ENCODE assay signal across 39 mouse cellular contexts in genomic region chr3:142630385-142630784, GRCm38 (mm10). TPM values are rescaled to one million over a fixed set of nuclear protein-coding genes. Genes with fewer than 3 reads are reported as not detected.
DNase-seq lines count a peak whose midpoint lies in the region; ATAC-seq and TF ChIP-seq lines count a peak whose summit lies in the region.
"Had no signal": no experiment of that assay in that cellular context is flagged by ENCODE, and none has a peak within 500 bp of the region (broad histone marks: within the 10 kb centered on the region; RNA-seq: fewer than 3 reads in every experiment).

No protein-coding gene starts in this region.

- DNase-seq in kidney, adult 2 months = peak; percentile 39
- DNase-seq in kidney, adult 18-20 months = no peak
- DNase-seq in lung, embryonic 14.5 days = peak; percentile 46
- no peak for DNase-seq in lung, adult 2 months
- DNase-seq in frontal cortex, adult 2 months (ENCODE audit: extremely low spot score in 1 of 2, low spot score in 1 of 2) = no peak
- DNase-seq in gastrocnemius, postnatal 25 days = no peak
- DNase-seq: adrenal gland, adult 2 months; adrenal gland, postnatal 36 days; cerebellum, adult 18-20 months; cerebellum, postnatal 10 days; forebrain, postnatal 0 days; gastrocnemius, postnatal 10 days; heart, adult 11 months; heart, postnatal 4 days; lung, postnatal 10 days; right cerebral cortex, postnatal 4 days; thymus, adult 18-20 months; thymus, postnatal 4 days had no signal

- no peak for TF ChIP-seq CTCF in kidney, adult 2 months (conservative IDR thresholded peaks at IDR 0.05; ENCODE audit: insufficient read depth, insufficient read length, low read depth, low read length)
- no peak for TF ChIP-seq CTCF in lung, embryonic 14.5 days (IDR thresholded peaks at IDR 0.05; ENCODE audit: low read depth)
- TF ChIP-seq CTCF in lung, adult 2 months (IDR thresholded peaks at IDR 0.05; ENCODE audit: insufficient read depth, low read length) = no peak

- H3K27ac ChIP-seq in kidney, adult 2 months (ENCODE audit: insufficient read depth, low read depth, low read length) = no peak overlapping the region
- H3K27ac ChIP-seq in lung, embryonic 14.5 days (ENCODE audit: low read depth) = no peak overlapping the region
- H3K27ac ChIP-seq: embryonic facial prominence, embryonic 15.5 days; forebrain, embryonic 12.5 days; heart, embryonic 10.5 days; heart, embryonic 15.5 days; hindbrain, embryonic 14.5 days; layer of hippocampus, adult 2 months; left cerebral cortex, adult 2 months; limb, embryonic 13.5 days; neural tube, embryonic 13.5 days; stomach, postnatal 0 days had no signal

- H3K36me3 ChIP-seq in kidney, adult 2 months (ENCODE audit: control insufficient read depth, insufficient read depth, low read length) = no peaks in the 10 kb centered on the region
- no peaks in the 10 kb centered on the region for H3K36me3 ChIP-seq in lung, embryonic 14.5 days (ENCODE audit: insufficient read depth)
- H3K36me3 ChIP-seq: embryonic facial prominence, embryonic 15.5 days; forebrain, embryonic 12.5 days; heart, embryonic 10.5 days; heart, embryonic 15.5 days; limb, embryonic 13.5 days; neural tube, embryonic 13.5 days had no signal

- H3K27me3 ChIP-seq in kidney, adult 2 months (replicated peaks; ENCODE audit: control insufficient read depth, insufficient read depth, low read length) = no peaks in the 10 kb centered on the region
- no peaks in the 10 kb centered on the region for H3K27me3 ChIP-seq in lung, embryonic 14.5 days (ENCODE audit: insufficient read depth, low read length)
- H3K27me3 ChIP-seq: embryonic facial prominence, embryonic 15.5 days; forebrain, embryonic 12.5 days; heart, embryonic 15.5 days; limb, embryonic 13.5 days; neural tube, embryonic 13.5 days had no signal

- no peaks in the 10 kb centered on the region for H3K4me1 ChIP-seq in kidney, adult 2 months (ENCODE audit: control insufficient read depth, insufficient read depth, low read length)
- no peaks in the 10 kb centered on the region for H3K4me1 ChIP-seq in lung, embryonic 14.5 days (ENCODE audit: insufficient read depth)
- peaks cover 2% of the 10 kb centered on the region; the same call in 1 of the 2 replicates for H3K4me1 ChIP-seq in lung, adult 2 months (ENCODE audit: control insufficient read depth, insufficient read depth, low read length)
- H3K4me1 ChIP-seq: embryonic facial prominence, embryonic 15.5 days; forebrain, embryonic 12.5 days; heart, embryonic 10.5 days; heart, embryonic 15.5 days; limb, embryonic 13.5 days; neural tube, embryonic 13.5 days had no signal

- no peak for ATAC-seq in lung, embryonic 14.5 days (ENCODE audit: insufficient read depth)
- ATAC-seq in hematopoietic stem cell, adult 5-6 weeks (replicated peaks in 1 of 2; ENCODE audit: insufficient read depth in 1 of 2, low FRiP score in 2 of 2, low TSS enrichment in 1 of 2, low read depth in 1 of 2, poor library complexity in 2 of 2, severe bottlenecking in 2 of 2) = peak; percentile 72 to 74
- peak; percentile 86 for ATAC-seq in megakaryocyte progenitor cell, adult 5-6 weeks (replicated peaks; ENCODE audit: poor library complexity)
- ATAC-seq: activated CD4-positive, CD25-positive, alpha-beta regulatory T cell, adult 4 months; forebrain, postnatal 0 days had no signal

- no peak overlapping the region for H3K4me3 ChIP-seq in kidney, adult 2 months (ENCODE audit: insufficient read depth, low read depth, low read length)
- H3K4me3 ChIP-seq in lung, embryonic 14.5 days (ENCODE audit: low read depth, low read length) = no peak overlapping the region
- no peak overlapping the region for H3K4me3 ChIP-seq in lung, adult 2 months (replicated peaks; ENCODE audit: extremely low read depth, low read depth, low read length)
- H3K4me3 ChIP-seq: embryonic facial prominence, embryonic 15.5 days; forebrain, embryonic 12.5 days; heart, embryonic 10.5 days; heart, embryonic 15.5 days; layer of hippocampus, adult 2 months; left cerebral cortex, adult 2 months; limb, embryonic 13.5 days; neural tube, embryonic 13.5 days had no signal

- no peak for TF ChIP-seq POLR2A in kidney, adult 2 months (IDR thresholded peaks at IDR 0.05; ENCODE audit: low read depth, low read length)
- TF ChIP-seq POLR2A in lung, adult 2 months (IDR thresholded peaks at IDR 0.05; ENCODE audit: borderline replicate concordance, extremely low read depth, low read depth, low read length) = no peak

- H3K9ac ChIP-seq in lung, embryonic 14.5 days = no peak overlapping the region
- H3K9ac ChIP-seq: embryonic facial prominence, embryonic 15.5 days; forebrain, embryonic 12.5 days; forebrain, postnatal 0 days; heart, embryonic 15.5 days; hindbrain, embryonic 14.5 days; limb, embryonic 13.5 days; neural tube, embryonic 13.5 days had no signal

- H3K4me2 ChIP-seq in lung, embryonic 14.5 days = no peak overlapping the region
- H3K4me2 ChIP-seq: embryonic facial prominence, embryonic 15.5 days; forebrain, embryonic 12.5 days; heart, embryonic 15.5 days; hindbrain, embryonic 14.5 days; limb, embryonic 13.5 days; liver, embryonic 11.5 days; midbrain, embryonic 11.5 days; neural tube, embryonic 13.5 days had no signal

- no peaks in the 10 kb centered on the region for H3K9me3 ChIP-seq in lung, embryonic 14.5 days (ENCODE audit: low read depth, low read length)
- H3K9me3 ChIP-seq: embryonic facial prominence, embryonic 15.5 days; forebrain, embryonic 12.5 days; heart, embryonic 10.5 days; heart, embryonic 15.5 days; limb, embryonic 13.5 days; neural tube, embryonic 13.5 days had no signal

- WGBS in kidney, adult 2 months = 46% methylated on average over 8 of the region's 8 CpGs
- WGBS in lung, embryonic 14.5 days = 41% methylated on average over 8 of the region's 8 CpGs
- WGBS in lung, adult 2 months = 42% methylated on average over 8 of the region's 8 CpGs

RNA-seq across cellular contexts. Expression of gene Gbp2, which starts 10.0 kb away (rescaled TPM):
- polyA plus RNA-seq in kidney, adult 2 months (2012; rRNA removed) = 7.3 and 9.4 TPM in 2 replicates
- 1.8 and 2.8 TPM in 2 replicates for polyA plus RNA-seq in lung, embryonic 14.5 days (2014; fragmentation: Nextera tagmentation; extraction: Ambion mirVana)
- polyA plus RNA-seq in lung, adult 2 months (2012; rRNA removed) = 19.6 and 24.6 TPM in 2 replicates
- total RNA-seq in hematopoietic stem cell, adult 5-6 weeks (2017) = 67.2 and 88.6 TPM in 2 replicates
- 5.0 and 7.6 TPM in 2 replicates for total RNA-seq in megakaryocyte progenitor cell, adult 5-6 weeks (2015)
- 9.1 and 9.8 TPM in 2 replicates for total RNA-seq in megakaryocyte progenitor cell, adult 5-6 weeks (2017)
- 3.3 and 3.5 TPM in 2 replicates for polyA plus RNA-seq in frontal cortex, adult 2 months (2012; rRNA removed)
- 1 to 10 TPM; 2.5 to 4.3 TPM for total RNA-seq in gastrocnemius, postnatal 25 days (2021)
- polyA plus RNA-seq: midbrain, embryonic 11.5 days had no signal

RNA-seq across cellular contexts. Expression of gene Gbp2b, which starts 35.7 kb away (rescaled TPM):
- polyA plus RNA-seq in kidney, adult 2 months (2012; rRNA removed) = 0.04 and 0.27 TPM in 2 replicates
- polyA plus RNA-seq in lung, embryonic 14.5 days (2014; fragmentation: Nextera tagmentation; extraction: Ambion mirVana) = not detected in 2 replicates
- 0.06 and 0.11 TPM in 2 replicates for polyA plus RNA-seq in lung, adult 2 months (2012; rRNA removed)
- total RNA-seq in hematopoietic stem cell, adult 5-6 weeks (2017) = not detected in 2 replicates
- not detected in 2 replicates for total RNA-seq in megakaryocyte progenitor cell, adult 5-6 weeks (2015)
- not detected in 2 replicates for total RNA-seq in megakaryocyte progenitor cell, adult 5-6 weeks (2017)
- not detected in 2 replicates for polyA plus RNA-seq in frontal cortex, adult 2 months (2012; rRNA removed)
- total RNA-seq in gastrocnemius, postnatal 25 days (2021) = under 1 TPM in 1 of 2 experiments, not detected in 1; 0.08 TPM
- total RNA-seq: forebrain, postnatal 0 days; gastrocnemius, postnatal 10 days; layer of hippocampus, adult 2 months; layer of hippocampus, postnatal 14 days; left cerebral cortex, adult 2 months; left cerebral cortex, postnatal 36 days; midbrain, postnatal 0 days had no signal
- polyA plus RNA-seq: brain, embryonic 14.5 days; cortical plate, adult 2 months; embryonic facial prominence, embryonic 15.5 days; forebrain, embryonic 12.5 days; forebrain, postnatal 0 days; heart, embryonic 10.5 days; heart, embryonic 15.5 days; hindbrain, embryonic 14.5 days; limb, embryonic 13.5 days; liver, embryonic 11.5 days; liver, embryonic 16.5 days; midbrain, embryonic 11.5 days; midbrain, postnatal 0 days; neural tube, embryonic 13.5 days; stomach, postnatal 0 days had no signal

Comparison
In these comparisons a context has a peak if more than half of its experiments do, and no peak if none do; other contexts are left out.
1. DNase-seq: peak in kidney, adult 2 months (single experiment) and lung, embryonic 14.5 days (single experiment); none in kidney, adult 18-20 months (single experiment), lung, adult 2 months (single experiment), frontal cortex, adult 2 months (0 of 2) and gastrocnemius, postnatal 25 days (single experiment).